Mouse (Mus musculus) granulocyte monocyte progenitor cell, adult 5-6 weeks (primary cell): ENCODE data around the gene Cmtm8. TPM values are rescaled to one million over a fixed set of nuclear protein-coding genes. Genes with fewer than 3 reads are reported as not detected.

ENCODE experiments used
- ATAC-seq: replicated peaks from 2 replicates; pipeline ENCODE4 v1.8.0; 2016; ENCODE audit warnings: mild to moderate bottlenecking, moderate TSS enrichment, inconsistent platforms; ENCODE audit not compliant: poor library complexity, severe bottlenecking
- total RNA-seq, 2 experiments: library from RNA; stranded (forward) in 1 of 2; stranded (reverse) in 1 of 2; fragments of 200-712, 200-1000 nt in 1 of 2; fragments of >200 nt in 1 of 2; fragmentation: Nextera tagmentation in 1 of 2; gene quantifications; 2 replicates each; pipeline ENCODE4 v1.2.3; 2014 to 2017

Gene Cmtm8
- total RNA-seq (2014; fragmentation: Nextera tagmentation) (3.2 and 3.9 TPM in 2 replicates), total RNA-seq (2017) (2.4 and 2.9 TPM in 2 replicates)

DNA sequence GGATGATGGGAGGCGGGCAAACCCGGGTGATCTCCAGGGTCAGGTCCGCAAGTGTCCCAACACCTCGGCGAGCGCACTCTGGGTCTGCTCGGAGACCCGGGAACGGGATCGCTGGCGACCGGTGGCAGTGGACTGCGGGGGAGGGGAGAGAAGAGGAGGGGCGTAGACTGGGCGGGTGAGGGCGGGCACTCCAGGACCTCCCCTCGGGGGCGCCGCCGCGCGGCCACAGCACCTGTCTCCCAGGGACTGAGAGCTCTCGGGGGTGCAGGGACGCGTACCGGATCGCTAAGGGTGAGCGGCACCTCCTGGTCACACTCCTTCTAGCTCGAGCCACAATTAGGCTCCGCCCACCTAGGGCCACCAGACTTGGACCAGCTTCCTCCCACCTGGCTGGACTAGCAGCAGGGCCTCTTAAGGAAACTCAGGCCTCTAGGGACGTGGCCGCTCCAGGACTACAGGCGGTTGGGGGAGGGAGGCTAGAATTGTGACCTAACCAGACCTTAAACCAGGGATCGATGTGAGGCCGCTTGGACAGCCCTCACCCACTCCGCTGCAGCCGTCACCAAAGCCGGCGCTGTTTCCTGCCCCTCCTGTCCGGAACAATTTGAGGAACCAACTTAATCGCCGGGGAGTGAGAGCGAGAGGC, at the start of gene Cmtm8:
Gene Cmtm8 (minus strand): TSS at position 140 of the 646 bp plus-strand sequence.
- peak; percentile 88 for ATAC-seq

DNA sequence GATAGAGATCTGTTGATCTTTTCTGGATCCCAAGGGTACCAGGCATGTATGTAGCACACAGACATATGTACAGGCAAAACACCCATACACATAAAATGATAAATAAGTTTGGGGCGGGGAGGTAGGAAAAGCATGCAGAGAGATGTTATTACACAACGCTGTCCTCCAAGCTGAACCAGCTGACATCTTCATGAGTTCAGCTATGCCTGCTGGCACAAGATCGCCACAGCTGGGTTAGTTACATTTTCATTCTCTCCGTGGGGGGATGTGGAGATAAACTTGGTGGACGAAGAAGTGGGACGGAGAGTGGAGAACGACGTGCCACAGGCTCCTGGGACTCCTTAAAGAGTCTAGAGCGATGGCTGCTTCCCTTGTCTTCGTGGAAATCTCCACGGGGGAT, 49.0 kb upstream of the Cmtm8 start:
- ATAC-seq = no peak

DNA sequence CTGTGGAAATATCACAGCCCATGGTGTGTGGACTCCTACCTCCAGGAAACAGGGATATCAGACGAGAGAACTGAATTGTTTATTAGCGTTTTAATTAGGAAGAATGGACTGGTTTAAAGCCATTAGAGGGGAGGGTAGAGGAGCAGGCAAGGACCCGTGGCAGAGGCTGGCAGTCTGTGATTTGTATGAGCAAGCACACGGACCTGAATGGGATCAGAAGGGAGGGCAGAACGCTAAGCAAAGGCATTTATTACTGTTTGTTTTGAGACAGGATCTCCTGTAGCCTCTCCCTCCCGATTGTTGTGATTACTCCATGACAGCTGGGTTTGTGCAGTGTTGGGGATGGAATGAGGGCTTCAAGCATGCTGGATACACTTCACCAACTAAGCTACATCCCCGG, 46.4 kb upstream of the Cmtm8 start:
- no peak for ATAC-seq

DNA sequence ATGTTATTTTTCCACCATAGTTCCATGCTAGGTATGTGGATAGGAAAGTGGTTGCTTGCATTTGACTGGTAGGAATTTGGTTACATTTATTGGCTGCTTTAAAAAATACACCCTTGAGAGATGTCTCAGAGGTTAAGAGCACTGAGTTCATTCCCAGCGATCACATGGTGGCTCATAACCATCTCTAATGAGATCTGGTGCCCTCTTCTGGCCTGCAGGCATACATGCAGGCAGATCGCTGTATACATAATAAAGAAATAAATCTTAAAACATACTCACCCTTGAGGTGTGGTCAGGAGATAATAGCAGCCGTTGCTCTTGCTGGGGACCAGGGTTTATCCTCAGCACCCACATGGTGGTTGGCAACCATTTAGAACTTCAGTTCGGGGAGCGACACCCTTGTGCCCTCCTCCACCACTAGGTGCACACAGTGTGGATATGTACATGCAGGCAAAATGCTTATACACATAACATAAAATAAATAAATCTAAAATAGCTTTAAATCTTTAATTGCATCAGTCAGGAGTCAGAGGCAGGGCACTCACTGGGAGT, 45.0 kb upstream of the Cmtm8 start:
- ATAC-seq = no peak

DNA sequence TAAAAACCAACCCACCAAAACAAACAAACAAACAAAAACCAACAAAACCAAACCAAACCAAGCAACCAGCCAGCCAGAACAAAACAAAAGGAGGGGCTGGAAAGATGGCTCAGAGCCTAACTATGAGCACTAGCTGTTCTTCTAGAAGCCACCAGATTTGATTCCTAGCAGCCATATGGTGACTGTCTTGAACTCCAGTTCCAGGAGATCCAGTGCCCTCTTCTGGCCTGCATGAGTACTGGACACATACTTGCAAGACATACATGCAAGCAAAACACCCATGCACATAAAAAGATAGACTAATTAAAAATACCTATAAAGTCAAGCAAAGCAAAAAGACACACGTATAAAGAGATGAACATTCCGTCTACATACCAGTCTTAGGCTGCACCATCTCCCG, 43.7 kb upstream of the Cmtm8 start:
- peak; percentile 58 for ATAC-seq

DNA sequence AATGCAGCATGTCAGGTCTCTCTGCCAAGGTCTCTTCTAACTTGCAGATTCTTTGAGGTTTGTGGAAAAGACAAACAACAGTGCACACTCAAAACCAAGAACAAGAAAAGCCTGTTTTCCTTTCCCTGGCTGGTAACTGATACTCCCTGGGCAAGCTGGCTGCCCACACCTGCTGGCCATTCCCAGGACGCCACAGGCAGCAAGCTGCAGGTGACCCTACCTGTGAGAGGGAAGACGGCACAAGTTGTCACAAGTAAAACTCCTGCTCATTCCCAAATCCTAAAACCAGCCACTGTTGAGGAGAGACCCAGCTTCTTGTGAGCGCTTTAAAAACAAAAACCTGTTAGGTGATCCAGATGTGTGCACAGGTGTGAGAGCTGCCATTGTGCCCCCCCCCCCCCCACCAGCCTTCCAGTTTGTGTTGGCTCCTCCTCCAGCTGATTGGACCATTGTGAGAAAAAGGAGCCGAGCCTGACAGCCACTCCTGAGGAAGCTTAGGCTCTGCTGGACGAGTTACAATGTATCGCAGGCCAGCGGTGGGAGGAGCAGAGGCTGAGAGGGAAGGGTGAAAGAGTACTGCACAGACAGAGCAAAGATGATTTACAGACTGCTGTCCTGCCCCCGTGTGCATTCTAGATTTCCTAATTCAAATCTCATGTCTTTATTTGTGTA, 42.2 kb upstream of the Cmtm8 start:
- no peak for ATAC-seq

DNA sequence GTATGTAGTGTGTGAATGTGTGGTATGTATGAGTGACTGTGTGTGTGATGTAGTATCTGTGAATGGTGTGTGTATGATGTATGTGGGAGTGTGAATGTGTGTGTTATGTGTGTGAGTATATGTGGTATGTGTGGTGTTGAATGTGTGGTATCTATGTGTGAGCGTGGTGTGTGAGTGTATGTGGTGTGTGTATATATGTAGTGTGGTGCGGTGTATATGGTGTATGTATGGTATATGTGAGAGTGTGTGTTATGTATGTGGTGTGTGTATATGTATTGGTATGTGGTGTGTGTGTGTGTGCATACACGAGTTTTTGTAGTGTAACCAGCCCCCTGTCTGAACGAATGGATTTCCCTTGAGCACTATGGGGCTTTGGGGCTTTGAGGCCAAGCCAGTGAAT, 41.6 kb upstream of the Cmtm8 start:
- ATAC-seq = no peak

DNA sequence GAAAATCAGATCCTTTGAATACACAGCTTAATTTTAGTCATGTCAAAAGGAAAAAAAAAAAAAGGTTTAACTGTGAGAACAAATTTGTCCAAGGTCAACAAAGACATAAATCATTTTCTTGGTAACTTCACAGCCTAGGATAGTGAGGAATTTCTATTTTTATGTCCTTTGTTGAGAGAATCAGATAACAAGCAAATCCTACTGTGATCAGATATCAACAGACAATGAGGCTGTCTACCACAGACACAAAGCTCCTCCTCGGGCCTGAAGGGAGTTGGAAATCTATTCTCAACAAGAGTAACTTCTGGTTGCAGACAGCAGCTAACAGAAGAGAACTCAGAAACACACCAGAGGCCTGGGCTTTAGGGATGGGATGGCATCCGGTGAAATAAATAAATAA, 38.0 kb upstream of the Cmtm8 start:
- ATAC-seq = no peak

DNA sequence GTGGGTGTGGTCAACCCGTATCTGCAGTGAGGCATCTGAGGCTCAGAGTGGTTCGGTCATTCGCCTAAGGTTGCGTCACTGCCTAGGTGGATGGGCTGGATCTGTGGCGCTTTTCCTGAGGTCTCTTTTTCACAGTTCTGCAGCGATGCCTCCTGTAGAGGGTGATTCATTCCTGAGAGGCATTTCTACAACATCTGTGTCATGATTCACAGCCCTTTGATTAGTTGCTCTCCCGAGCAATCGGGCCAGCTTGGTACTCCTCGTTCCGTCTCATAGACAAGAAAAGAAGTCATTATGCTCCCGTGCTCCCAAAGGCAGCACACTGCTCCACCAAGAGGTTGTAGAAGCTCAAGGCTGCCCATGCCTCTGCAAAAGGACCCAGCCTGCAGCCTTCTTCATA, 11.4 kb upstream of the Cmtm8 start:
- peak; percentile 42; the same call in 1 of the 2 replicates for ATAC-seq

DNA sequence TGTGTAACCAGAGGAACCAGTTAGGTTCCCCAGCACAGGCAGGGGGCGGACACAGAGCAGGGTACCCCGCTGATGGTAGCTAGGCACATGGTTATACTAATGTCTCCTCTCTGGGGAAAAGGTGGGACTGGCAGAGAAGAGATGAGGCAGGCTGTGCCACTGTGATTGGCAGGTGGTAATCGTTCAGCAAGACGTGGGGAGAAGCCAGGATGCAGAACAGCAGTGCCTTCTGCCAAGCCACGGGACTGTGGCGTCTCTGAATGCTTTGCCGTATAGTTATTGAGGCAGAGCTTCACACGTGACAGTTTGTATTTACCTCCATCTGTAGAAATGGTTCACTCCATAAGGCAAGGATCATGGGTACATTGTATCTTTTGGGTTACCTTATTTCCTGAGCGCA, 10.7 kb upstream of the Cmtm8 start:
- no peak for ATAC-seq

DNA sequence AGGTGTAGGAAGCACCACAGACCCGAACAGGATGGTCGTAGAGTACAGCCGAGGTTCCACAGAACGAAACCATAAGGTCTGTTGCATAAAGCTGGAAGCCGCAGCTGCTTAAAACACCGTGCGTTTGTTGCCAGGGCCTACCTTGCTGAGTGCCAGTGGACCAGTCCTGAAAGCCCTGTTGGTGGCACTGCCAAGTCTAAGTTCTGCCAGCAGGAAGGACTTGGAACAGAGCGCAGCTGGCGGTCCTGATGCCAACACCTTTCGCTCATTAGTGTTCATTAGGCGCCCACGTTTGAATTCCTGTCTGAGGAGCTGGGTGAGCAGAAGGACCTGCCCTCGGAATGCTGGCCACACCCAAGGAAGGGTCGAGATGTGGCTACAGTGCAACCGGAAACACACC, 9.4 kb upstream of the Cmtm8 start:
- no peak for ATAC-seq

DNA sequence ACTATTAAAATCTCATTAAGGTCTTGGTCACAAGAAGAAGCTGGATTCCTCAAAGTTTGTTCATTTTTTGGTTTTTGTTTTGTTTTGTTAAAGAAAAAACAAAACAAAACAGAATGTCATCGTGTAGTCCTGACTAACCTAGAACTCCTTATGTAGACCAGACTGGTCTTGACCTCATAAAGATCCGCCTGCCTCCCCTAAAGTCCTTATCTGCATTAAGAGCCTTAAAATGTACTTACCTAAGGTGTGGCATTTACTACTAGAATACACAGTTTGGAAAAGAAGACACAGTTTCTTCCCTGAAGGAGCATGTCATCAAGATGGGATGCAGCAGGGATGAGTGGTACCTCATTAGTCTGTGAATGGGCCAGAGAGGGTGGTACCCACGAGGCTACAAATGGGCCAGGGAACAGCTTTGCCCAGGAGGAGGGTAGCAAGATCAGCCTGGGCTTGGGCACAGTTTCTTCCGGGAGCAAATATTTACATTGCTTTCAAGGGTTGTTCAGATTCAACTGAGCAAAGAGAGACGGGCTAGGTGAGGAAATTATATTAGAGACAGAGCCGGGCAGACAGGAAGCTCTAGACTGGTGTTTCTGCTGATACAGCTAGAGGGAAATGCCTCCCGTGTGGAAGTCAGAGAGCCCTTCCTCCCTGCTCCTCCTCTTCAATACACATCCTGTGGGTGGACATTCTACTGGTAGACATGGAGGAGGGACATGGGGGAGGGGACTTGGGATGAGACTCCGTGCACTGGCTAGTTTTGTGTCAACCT, 7.6 kb upstream of the Cmtm8 start:
- no peak for ATAC-seq

DNA sequence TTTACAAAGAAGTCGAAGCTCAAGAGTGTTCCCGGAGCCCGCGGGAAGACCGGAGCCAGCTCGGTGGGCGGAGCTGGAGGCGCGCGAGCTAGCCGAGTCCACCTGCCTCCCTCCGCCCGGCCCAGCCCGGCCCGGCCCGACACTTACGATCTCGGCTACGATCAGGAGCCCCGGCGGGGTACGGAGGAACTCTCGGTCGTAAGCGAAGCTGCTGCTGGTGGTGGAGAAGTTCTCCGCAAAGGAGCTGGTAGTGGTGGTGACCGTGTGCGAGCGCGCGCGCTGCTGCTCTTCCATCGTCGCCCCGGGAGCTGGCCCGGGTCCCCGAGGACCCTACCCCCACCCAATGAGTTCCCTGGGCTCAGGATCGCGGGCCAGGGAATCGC, 331 bp downstream of the Cmtm8 start:
- ATAC-seq = peak; percentile 41

DNA sequence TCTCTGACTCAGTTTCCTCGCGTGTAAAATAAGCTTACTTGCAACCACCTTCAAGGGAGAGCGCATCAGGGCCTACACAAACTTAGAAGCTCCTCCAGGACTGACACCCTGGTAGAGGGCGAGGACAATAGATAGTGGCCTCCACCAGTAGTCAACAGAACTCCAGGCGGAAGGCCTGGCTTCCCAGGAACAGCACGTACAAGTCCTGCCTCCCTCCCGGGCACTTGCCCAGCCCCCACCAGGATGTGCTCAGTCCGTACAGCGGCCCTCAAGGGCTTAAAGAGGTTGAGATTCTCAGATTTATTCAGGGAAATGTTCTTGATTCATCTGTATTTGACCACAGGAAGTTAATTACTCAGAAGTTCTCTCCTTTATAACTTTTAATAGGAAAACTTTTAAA, 1.1 kb downstream of the Cmtm8 start:
- no peak for ATAC-seq

DNA sequence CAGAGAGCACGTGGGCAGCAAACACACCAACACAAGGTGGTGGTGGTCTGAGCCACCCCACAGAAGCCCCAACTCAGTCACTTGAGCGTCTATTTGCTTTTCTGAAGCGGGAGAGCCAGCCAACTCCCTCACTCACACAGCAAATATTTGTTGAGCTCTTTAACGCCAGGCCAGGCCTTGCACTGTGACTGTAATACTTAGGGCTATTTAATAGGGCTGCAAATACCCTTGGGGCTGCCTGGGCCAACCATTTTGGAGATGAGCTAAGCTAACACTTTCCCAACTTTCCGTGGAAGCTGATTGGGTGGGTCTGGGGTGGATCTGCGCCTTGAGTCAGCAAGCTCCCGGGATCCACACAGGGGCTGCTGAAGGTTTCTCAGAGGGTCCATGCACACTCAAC, 1.7 kb downstream of the Cmtm8 start:
- ATAC-seq = no peak

DNA sequence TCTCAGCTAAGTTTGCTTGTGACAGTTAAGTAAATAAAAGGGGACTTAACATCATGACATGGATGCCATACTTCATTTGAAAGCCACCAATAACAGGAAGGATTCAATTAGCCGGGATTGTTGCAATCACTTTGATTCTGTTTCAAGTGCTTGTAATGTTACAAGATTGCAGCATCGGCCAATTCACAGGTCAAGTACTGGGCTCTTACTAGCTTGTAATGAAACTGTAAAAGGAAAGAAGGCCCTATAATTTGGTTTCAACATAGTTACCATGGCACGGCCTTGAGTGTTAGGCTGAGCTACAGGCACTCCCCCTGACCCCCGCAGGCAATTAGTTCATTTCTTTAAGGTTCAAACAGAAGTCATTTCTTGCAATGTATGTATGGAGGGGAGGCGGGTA, 5.1 kb downstream of the Cmtm8 start:
- ATAC-seq = no peak

DNA sequence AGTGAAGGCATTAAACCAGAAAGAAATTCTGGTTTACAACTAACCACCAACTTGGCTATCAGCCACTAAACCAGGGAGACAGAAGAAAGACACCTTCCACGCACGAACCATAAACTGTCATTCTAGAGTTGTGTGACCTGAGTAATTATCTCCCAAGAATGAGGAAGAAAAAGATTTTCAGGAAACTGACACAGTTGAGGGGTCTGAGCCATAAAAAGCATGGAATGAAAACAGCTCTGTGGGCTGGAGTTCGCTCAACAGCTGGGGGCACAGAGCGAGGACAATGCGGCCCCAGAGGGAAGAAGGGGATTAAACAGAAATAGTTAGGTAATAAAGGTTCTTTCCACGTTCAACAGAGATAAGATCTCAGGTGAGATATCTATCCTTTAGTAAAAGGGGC, 12.4 kb downstream of the Cmtm8 start:
- ATAC-seq = no peak

DNA sequence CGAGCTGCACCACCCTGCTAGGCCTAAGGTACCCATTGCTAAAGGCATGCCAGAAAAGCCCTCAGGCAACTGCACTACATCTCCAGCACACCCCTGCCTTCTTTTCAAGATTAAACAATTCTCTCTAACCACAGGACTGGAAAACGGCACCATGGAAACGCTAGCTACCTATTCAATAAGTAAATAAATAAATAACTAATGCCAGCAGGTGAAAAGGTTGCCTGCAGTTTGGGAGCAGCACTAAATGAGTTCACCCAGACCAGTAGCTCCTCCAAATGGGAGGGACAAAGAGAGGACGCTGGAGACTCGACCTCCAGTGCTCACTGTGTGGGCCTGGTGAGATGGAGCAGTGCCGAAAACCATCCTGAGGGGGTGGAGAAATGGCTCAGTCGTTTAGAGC, 13.6 kb downstream of the Cmtm8 start:
- no peak for ATAC-seq

DNA sequence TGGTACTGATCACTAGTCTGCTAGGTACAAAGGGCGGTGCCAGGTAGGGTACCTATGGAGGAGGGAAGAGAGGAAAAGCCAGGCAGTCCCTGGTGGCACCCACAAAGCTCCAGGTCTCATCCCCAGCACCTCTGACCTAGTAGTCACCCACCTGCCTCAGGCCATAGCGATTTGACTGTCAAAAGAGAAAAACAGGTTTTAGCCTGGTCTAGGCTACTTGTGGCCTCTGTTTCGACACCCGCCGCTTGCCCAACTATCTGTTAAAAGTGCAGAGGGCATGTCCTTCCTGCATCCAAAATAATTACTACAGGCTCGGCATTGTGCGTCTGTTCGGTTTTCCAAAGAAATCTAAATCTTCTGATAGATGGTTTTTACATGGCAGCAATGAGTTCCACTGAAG, 14.3 kb downstream of the Cmtm8 start:
- no peak for ATAC-seq

DNA sequence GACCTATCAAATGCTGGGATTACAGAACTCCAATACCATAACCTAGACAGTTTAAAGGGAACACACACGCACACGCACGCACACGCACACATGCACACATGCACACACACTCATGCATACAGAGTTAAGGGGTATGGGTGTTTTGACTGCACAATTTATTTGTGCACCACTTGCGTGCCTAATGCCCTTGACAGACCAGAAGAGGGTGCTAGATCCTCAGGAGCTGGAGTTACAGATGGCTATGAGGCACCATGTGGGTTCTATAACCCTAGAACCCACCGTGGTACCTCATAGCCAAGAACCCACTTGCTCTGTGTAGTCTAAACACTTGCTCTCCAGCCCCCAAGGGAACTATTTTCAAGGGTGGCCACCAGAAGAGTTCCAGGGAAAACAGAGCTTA, 15.6 kb downstream of the Cmtm8 start:
- no peak for ATAC-seq

DNA sequence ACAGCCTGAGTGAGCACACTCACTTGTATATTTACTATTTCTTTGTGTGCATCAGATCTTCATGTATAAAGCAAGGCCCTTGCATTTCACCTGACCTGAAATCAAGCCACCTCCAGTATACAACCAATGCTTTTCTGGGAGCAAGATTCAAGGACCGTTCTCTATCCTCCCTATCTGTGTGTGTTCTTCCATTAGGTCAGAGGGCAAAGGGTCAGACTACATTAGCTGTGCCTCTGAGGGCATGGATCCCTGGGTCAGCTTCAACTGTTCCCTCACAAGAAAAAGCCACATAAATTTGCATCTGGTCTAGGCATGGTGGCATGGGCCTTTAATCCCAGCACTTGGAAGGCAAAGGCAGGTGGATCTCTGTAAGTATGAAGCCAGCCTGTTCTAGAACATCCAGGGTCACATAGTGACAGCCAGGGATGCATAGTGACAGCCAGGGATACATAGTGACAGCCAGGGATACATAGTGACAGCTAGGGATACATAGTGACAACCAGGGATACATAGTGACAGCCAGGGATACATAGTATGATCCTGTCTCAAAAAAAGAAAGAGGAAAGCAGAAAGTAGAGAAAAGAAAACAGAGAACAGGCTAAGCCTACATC, 16.6 kb downstream of the Cmtm8 start:
- ATAC-seq = no peak
